Mouse (Mus musculus): ENCODE results near the gene Mybbp1a.

Gene Mybbp1a

DNA sequence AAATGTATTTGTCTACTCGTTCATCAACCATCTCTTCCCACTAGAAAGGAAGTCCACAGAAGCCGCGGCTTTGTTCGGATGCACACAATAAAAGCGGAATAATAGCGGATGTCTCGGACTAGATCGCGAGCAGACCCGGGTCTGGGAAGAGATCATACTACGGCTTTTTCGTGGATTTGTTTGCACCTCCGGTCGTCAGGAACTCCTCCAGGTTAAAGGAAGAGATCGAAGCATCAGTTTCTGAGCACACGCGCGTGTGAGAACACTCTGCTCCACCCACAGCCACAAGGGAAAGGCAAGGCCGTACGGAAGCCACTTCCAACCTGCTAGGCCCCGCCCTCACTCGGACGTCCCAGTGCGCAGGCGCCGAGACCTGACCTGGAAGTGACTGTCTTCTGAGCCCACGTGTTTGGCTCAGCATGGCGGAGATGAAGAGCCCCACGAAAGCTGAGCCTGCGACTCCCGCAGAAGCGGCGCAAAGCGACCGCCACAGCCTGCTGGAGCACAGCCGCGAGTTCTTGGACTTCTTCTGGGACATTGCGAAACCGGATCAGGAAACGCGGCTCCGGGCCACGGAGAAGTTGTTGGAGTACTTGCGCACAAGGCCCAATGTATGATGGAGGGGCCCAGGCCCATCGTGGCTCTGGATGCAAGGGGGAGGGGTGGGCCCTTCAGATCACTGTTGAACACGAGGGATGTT is at the start of gene Mybbp1a:
Mybbp1a (plus strand) TSS at position 391 of the 700 bp plus-strand sequence.
- in situ Hi-C loops (cut with MboI; ENCODE audit: low pct_unique_long_range_greater_than_20kb in 1 of 2, low sequenced_read_pairs in 2 of 2, unreplicated experiment in 1 of 2) = loop anchor here in 1 of 2 experiments (5.0 kb wide), 1 partner anchor 209 kb away; no protein-coding TSS in a partner anchor

DNA sequence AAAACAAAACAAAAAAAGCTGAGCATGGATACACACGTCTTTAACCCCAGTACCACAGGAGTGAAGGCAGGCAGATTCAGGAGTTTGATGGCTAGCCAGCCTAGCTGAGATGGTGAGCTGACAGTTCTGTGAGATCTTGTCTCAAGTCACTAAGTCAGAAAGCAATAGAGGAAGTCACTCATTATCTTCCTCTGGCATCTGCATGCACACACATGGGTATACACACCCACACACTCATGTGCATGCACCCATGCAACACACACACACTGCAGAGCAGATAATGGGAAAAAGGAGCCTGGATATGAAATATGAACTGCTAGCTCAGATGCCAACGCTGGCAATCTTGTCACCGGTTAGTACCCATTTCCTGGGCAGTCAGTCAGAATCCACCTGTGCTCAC is 47.9 kb upstream of the Mybbp1a start:
- in situ Hi-C loops (cut with MboI; ENCODE audit: low pct_unique_long_range_greater_than_20kb in 1 of 2, low sequenced_read_pairs in 2 of 2, unreplicated experiment in 1 of 2) = no loop called here

DNA sequence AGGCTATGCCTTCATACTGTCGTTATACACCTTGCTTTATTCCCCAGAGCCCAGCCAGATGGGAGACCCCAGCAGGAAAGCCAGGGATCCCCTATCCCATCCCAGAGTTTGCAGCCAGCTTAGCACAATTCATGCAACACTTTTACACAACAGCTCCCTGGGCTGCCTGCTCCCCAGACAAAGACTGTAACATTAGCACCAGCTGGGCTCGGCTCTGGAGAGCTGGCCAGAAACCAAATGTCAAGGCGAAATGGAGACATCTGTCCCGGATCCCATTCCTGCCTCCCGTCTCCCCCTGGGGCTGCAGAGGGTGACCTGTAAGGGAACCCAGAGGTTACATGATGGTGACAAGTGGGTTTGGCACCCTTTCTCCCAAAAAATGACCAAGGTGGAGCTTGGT is 47.5 kb upstream of the Mybbp1a start:
- in situ Hi-C loops (cut with MboI; ENCODE audit: low pct_unique_long_range_greater_than_20kb in 1 of 2, low sequenced_read_pairs in 2 of 2, unreplicated experiment in 1 of 2) = no loop called here

DNA sequence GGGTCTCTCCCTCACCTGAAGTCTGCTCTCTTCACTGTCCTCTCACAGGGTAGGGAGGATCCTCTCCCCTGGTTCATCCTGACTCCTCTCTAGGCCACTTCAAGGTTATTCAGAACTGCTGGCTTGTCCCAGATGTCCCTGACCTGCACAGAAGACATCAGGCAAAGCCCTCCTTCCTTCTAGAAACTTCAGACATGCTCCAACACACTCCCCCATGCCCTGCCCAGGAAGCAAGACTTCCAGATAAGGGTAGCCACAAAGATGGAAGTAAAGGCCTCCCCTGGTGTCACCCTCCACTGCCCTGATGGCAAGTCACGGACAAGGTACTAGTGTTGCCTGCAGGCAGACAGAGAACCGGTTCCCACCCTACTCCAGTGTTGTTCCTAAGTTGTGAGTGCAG is 46.5 kb upstream of the Mybbp1a start:
- in situ Hi-C loops (cut with MboI; ENCODE audit: low pct_unique_long_range_greater_than_20kb in 1 of 2, low sequenced_read_pairs in 2 of 2, unreplicated experiment in 1 of 2) = no loop called here

DNA sequence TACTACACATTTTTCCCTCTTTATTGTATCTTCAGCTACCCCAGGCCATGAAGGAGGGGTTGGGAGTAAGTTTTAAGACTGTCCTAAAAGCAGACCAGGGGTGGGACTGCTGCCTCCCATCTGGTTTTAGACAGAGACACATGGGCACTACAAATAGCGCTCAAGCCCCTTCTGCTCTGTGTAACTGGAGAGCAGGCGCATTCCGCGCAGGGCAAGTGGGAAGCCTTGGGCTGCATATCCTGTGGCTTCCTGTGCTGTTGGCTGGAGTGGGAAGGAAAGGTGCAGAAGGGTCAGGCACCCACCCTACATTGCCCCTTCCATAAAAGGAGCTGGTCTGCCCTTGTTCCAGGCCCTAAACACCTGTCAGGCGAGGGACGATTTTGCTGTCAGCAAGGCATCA is 45.5 kb upstream of the Mybbp1a start:
- in situ Hi-C loops (cut with MboI; ENCODE audit: low pct_unique_long_range_greater_than_20kb in 1 of 2, low sequenced_read_pairs in 2 of 2, unreplicated experiment in 1 of 2) = no loop called here

DNA sequence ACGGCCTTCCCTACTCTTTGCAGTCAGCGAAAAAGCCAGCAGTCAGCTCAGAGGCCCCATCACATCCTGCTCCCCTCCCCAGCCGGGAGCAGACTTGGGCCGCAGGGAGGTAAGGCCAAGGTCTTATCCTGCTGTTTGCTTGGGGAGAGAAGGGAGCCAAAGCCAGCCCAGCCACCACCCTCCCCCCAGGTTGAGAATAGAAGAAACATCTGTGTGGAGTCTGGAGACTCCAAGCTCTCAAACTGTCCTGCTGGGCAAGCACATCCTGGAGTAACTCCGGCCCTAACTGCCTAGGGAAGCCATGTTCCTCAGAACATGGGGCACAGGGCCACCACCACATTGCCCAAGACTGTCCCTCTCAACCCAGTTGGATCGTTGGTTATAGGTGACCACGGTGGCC is 44.5 kb upstream of the Mybbp1a start:
- in situ Hi-C loops (cut with MboI; ENCODE audit: low pct_unique_long_range_greater_than_20kb in 1 of 2, low sequenced_read_pairs in 2 of 2, unreplicated experiment in 1 of 2) = no loop called here

DNA sequence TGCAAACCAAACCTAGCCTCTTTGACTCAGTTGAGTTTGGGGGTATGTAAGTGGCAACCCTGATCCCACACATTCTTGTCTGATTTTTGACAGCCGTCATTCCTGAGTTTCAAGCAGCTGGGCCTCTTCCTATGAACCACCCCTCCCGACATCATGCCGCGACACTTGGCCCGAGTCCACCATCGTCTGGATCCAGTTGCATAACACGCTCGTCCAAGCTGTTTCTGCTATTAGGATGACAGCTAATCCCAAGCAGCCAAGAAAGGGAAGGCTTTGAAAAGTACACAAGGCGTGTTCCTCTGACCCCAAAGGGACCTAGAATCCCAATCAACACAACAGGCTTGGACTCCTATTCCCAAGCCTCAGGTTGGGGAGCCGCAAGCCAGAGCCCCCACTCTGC is 44.1 kb upstream of the Mybbp1a start:
- in situ Hi-C loops (cut with MboI; ENCODE audit: low pct_unique_long_range_greater_than_20kb in 1 of 2, low sequenced_read_pairs in 2 of 2, unreplicated experiment in 1 of 2) = no loop called here

DNA sequence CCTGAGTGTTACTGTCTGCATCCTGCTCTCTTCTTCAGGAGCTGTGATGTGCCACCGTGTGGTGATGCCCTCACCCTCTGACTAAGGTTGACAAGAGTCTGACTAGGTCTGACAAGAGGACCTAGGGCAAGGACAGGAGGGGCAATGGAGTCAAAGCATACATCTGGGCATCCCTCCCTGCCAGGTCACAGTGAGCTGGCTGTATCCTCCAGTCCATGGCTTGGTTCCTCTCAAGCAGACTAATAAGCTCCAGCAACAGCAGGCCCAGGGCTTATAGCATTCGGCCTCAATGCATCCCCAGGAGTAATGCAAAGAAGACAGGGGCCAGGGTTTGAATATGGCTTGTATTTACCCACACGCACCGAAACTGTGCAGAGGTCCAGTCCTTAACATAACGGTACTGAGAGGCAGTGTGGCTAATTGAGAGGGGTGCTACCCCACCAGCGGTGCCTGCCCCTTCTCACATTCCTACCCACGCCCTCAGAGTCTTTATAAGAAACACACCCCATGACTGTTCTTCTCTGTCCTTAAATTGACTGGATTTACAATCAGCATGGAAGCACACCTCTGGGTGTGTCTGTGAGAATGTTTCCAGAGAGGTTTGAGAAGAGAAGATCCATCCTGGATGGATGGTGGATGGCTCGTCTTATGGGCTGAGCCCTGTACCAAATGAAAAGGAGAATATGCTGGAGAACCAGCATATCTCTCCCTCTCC is 43.2 kb upstream of the Mybbp1a start:
- in situ Hi-C loops (cut with MboI; ENCODE audit: low pct_unique_long_range_greater_than_20kb in 1 of 2, low sequenced_read_pairs in 2 of 2, unreplicated experiment in 1 of 2) = no loop called here

DNA sequence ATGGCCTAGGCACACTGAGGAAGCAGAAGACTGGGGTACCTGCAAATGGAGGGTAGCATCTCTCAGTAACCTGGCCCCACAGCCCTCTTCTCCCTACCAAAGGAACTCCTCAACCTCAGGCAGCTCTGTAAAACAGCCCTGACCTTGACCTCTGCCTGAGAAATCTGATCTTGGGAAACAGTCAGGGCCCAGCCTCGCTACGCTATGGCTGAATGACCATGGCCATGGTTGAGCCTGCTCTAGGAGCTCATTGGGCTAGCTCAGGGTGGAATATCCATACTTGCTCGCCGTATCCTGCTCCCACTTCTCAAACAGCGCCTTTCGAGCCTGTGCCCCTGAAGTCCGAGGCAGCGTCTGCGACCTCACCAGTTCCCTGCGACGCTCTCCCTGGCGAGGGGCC is 40.1 kb upstream of the Mybbp1a start:
- in situ Hi-C loops (cut with MboI; ENCODE audit: low pct_unique_long_range_greater_than_20kb in 1 of 2, low sequenced_read_pairs in 2 of 2, unreplicated experiment in 1 of 2) = no loop called here

DNA sequence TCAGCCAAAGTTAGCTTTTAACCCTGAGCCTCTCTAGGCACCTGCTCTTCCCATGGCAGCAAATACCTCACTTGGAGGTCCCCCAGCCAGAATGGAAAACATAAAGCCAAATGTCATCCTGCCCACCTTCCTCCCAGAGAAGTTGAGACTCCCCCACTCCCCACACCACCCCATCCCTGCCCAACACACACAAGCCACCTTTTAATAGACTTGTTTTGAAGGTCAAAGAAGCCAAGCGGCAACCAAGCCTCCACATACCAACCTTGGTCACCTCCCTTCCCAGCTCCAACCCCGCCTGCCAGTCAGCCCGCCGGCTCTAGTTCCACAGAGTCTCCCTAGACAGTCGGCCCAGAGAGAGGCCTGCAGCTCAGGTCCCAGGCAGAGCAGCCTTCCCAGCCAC is 39.1 kb upstream of the Mybbp1a start:
- in situ Hi-C loops (cut with MboI; ENCODE audit: low pct_unique_long_range_greater_than_20kb in 1 of 2, low sequenced_read_pairs in 2 of 2, unreplicated experiment in 1 of 2) = no loop called here

DNA sequence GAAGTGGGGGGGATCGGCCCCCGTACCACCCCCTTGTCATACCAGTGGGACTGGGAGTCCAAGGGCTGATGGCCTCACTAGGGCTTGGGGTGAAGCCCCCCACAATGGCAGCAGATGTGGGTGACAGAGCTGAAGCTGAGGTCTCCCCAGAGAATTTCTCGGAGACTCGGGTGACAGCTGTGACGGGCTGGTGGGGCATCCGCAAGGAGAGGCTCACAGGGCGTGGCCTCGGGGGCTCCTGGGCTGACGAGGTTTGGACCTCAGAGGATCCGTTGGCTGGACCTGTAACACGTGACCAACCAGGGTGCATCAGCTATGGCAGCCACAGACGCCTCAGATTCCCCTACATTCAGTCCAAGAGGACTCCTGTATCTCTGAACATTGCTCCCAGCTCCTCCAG is 38.2 kb upstream of the Mybbp1a start:
- in situ Hi-C loops (cut with MboI; ENCODE audit: low pct_unique_long_range_greater_than_20kb in 1 of 2, low sequenced_read_pairs in 2 of 2, unreplicated experiment in 1 of 2) = no loop called here

DNA sequence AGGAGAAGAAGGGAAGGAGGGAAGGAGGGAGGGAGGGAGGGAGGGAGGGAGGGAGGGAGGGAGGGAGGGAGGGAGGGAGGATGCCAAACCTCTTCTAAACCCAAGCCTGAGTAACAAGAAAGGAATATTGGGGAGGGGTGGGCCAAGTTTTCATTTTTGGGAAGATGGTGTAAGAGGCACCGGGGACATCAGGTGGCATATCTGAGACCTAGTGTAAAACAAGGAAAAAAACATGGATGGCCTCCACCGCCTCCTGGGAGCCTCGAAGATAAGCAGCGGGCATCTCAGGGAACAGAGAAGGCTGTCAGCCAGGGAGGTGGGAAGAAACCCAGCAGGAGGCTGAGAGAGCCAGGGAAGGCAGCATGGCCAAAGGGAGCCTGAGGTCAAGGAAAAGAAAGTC is 35.6 kb upstream of the Mybbp1a start:
- in situ Hi-C loops (cut with MboI; ENCODE audit: low pct_unique_long_range_greater_than_20kb in 1 of 2, low sequenced_read_pairs in 2 of 2, unreplicated experiment in 1 of 2) = no loop called here

DNA sequence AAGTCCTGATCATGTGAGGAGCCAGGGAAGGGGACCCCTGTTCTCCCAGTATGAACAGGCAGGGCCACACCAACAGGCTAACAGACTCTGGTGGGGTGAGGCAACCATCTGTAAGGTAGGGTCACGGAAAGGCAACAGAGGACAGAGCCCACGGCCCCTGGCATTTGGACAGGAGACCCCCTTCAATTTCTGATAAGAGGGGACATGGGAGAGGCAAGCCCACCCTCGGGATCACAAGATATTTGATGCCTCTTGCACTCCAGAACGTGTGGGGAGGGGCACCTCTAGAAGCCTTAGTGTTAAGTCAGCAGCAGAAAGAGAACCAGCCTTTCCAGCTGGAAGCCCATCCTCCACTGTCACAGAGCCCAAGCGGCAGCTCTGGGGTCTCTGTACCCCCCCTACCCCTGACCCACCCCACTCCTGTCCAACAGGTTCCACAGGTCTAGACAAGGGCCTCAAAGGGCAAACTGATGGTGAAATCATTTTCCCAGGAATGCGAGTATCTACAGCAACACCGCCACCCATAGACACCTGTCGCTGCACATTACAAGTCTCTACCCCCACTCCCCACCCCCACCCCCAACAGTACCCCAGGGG is 35.0 kb upstream of the Mybbp1a start:
- in situ Hi-C loops (cut with MboI; ENCODE audit: low pct_unique_long_range_greater_than_20kb in 1 of 2, low sequenced_read_pairs in 2 of 2, unreplicated experiment in 1 of 2) = no loop called here

DNA sequence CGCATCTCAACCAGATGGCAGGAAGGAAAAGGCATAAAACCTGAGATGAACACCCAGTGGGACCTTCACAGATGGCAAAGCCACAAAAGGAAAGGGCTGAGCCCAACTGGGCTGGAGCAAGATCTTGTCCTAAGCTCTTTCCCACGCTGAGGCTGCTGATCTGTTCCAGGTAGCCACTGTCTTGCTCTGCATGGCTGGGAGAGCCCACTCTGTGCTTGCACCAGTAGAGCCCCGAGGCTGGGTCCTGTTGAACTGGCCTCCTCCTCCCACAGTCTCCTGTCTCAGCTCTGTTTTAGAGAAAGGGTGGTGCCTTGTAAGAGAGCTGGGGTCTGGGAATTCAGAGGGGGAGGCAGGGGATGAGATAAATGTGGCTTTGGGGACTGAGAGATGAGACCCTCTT is 34.1 kb upstream of the Mybbp1a start:
- in situ Hi-C loops (cut with MboI; ENCODE audit: low pct_unique_long_range_greater_than_20kb in 1 of 2, low sequenced_read_pairs in 2 of 2, unreplicated experiment in 1 of 2) = no loop called here

DNA sequence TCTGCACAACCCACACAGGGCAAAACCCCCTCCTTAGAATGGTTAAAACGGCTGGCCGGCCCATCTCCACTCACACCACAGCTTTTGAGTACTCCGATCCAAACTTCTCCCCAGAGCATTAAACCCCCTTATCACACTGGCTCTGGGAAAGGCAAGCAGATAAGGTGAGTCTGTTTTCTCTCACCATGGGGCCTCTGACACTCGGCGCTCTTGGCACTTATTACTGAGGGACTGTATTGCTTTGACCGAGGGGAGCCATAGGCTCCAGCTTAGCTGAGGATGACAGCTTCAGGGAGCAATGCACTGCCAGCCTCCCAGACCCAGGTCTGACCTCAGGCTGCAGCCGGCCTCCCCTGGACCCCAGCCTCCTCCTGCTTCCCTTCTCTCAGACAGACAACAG is 33.6 kb upstream of the Mybbp1a start:
- in situ Hi-C loops (cut with MboI; ENCODE audit: low pct_unique_long_range_greater_than_20kb in 1 of 2, low sequenced_read_pairs in 2 of 2, unreplicated experiment in 1 of 2) = no loop called here

DNA sequence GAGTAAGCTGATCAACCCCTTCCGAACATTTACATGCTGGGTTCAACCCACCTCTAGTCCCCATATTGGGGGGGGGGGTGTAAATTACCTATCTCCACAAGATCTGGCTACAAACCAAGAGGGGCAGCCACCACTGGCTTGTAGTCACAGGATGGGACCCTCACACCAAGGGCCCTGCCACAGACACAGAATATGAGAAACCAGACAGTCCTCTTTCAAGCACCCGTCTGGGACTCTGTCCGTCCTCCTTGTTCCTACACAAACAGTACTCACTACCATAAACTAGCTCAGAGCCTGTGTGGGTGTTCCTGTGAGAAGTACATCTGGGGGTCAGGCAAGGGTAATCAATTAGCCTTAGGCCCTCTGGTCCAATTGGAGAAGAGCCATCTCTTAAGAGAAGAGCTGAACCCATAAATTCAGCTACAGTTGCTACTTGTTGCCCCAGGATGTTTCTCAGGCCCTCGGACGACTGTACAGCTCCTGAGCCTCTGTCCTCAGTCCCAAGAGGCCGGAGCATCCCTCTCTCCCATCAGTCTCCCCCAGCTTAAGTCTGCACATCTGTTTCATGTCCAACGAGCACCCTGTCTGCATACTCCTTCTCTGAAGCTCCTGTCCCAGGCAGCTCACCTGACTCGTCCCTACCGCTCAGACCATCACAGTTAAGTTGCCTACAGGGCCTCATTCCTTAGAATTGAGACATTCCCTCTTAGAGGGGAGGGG is 32.5 kb upstream of the Mybbp1a start:
- in situ Hi-C loops (cut with MboI; ENCODE audit: low pct_unique_long_range_greater_than_20kb in 1 of 2, low sequenced_read_pairs in 2 of 2, unreplicated experiment in 1 of 2) = no loop called here

DNA sequence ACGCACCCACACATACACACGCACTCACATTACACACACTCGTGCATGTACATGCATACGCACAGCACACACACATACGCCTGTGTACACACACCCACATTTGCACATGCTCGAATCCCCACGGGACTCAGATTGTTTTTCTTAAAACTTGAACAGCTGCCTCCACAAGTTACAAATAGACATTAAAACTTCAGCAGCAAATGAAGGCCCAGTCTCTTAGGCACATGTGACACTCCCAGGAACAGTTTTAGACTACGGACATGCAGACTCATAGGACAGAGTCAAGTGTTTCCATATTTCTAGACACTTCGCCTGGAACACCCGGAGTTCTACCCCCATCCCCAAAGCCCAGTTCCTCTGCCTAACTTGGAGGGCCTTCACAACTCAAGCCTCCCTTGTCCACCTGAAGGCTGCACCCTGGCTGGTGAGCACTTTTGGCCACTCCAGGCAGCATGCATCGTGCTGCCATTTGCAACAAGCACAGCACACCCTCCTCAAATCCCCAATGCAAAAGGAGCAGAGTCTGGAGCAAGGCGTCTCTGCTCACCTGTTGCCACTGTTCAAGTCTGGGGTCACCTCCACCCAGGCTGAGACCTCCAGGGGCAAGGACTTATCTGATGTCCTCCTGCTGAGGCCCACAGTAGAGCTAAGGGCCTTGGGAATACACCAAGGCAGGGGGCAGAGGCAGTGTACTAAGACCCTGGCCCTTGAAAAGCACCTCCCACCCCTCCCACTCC is 31.3 kb upstream of the Mybbp1a start:
- in situ Hi-C loops (cut with MboI; ENCODE audit: low pct_unique_long_range_greater_than_20kb in 1 of 2, low sequenced_read_pairs in 2 of 2, unreplicated experiment in 1 of 2) = no loop called here

DNA sequence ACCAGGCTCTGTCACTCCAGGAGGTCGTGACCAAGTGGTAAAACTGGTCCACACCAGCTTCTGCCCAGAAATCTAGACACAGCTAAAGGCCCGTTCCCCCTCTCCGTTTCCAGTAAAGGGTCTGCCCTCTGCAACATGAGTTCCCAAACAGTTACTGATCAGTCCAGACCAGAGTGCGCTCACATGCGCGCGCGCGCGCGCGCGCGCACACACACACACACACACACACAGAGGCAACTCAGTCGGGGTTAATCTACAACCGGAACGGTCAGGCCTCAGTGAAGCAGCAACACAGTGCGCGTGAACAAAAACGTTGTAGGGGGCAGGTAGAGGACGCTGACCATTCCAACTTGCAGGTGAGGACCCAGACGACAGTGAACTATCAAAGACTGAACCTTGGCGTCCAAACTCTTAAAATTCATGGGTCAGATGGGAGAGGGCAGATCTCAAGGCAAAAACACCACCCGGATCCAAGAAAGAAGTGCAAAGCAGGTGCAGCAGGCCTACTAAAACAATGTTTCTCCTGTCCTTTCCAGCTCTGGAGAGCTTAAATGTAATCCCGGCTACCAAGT is 30.5 kb upstream of the Mybbp1a start:
- in situ Hi-C loops (cut with MboI; ENCODE audit: low pct_unique_long_range_greater_than_20kb in 1 of 2, low sequenced_read_pairs in 2 of 2, unreplicated experiment in 1 of 2) = no loop called here
